Mouse (Mus musculus): ENCODE measurements around the gene Izumo1. TPM values are rescaled to one million over a fixed set of nuclear protein-coding genes. Genes with fewer than 3 reads are reported as not detected.
"Not testable (repeated sequence)": the region's sequence is repeated elsewhere in the genome, so short reads cannot be mapped to it uniquely, and the experiment has no call there.

Gene Izumo1
- total RNA-seq, 4 experiments from 2014 or later: 0.14 to 0.27 (median 0.22) TPM; not detected in 1

DNA sequence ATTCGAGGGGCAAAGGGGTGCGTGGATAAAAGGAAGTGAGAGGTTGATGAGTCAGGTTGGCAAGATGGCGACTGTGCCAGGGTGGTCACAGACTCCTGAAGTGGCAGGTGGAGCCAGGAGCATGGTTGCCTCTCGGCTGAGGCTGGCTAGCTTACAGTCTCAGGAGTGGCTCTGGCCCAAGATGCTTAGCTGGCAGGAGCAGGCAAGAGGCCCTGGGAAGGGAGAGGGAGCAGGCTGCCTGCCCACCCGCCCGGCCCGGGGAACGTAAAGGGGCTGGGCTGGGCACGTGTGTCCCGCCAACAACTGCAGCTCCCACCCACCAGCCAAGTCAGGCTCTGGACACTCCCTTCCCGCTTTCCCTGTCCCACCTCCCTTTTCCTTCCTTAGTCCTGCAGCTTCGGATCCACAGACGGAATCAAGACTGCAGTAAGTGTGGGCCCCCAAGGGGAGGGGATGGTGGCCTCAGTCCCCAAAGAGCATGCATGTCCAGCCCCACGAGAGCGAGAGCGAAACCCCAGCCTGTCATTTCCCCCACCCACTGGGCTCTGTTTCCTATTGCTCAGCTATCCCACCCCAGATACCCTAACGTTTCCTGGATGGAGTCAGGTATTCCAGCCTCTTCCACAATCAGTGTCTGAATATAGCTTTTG, 19.9 kb downstream of the Izumo1 start:
- no peak for DNase-seq (ENCODE audit: low spot score in 2 of 2)

- DNase-seq (ENCODE audit: low spot score in 2 of 2): no peak
Observed at GRCm38 (mm10) chr7:45642083-45642482, 20.5 kb downstream of the Izumo1 start.

DNA sequence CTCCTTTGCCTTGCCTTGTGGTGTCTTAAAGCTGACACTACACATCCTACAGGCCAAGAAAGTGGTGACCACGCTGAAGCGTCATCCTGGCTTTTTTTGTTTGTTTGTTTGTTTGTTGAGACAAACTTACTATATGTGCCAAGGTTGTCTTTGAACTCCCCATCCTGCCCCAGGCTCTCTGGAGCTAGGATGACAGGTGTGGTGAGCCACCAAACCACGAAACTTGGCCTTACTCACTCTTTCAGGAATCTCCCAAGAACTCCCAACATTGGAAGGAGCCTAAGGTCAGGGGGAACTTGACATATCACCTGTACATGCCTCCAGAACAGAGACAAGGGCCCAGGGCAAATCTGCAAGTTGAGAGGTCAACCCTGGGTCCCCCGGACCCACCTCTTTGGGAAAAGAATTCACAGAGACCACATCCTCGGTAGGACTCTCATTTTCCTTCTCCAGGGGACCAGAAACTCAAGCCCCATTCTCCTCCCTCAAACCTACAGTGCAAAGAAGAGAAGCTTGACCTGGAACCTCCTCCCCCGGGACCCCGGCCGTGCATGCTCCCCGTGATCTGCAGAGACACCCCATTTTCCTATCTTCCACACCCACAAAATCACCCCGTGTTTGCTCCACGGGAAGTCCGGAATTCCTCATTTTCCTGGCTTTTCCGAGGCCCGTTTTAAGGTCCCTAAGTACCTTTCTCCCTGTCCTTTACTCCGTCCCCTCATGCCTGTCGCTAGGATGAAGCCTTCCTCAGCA, 21.1 kb downstream of the Izumo1 start:
- no peak for DNase-seq (ENCODE audit: low spot score in 2 of 2)

DNA sequence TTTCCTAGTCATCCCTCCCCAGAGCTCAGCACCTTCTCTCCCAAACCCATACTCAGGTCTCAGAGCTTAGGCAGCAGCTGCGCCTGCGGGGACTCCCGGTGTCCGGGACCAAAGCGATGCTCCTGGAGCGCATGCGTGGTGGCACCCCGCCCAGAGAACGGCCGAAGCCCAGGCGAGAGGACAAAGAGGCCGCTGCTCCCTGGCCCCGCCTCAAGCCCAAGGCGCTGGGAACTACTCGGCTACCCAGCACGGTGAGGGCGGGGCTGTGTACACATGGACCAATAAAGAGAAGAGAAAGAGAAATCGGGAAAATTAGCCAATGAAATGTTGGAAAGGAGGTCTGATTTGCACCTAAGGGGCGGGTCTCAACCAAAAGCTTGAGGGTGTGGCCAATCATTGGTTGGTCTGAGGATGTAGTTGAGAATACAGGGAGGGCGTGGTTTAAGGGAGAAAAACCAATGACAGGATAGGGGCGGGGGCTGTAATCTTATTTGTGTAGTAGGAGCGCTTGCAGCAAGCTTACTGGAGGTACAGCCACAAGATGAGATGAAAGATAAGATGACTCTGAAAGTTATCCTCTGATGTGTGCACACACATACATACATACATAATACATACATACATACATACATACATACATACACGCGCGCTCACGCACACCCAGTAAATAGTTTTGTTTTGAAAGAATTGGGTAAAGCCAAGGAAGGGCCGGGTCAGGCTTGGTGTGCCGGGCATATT, 22.0 kb downstream of the Izumo1 start:
- DNase-seq (ENCODE audit: low spot score in 2 of 2): peak; percentile 90 to 94

GRCm38 (mm10) chr7:45644183-45644582, 22.6 kb downstream of the Izumo1 start:
- peak; percentile 64 to 72 for DNase-seq (ENCODE audit: low spot score in 2 of 2)

- DNase-seq (ENCODE audit: low spot score in 2 of 2): no peak
Observed at GRCm38 (mm10) chr7:45644872-45645590, 23.4 kb downstream of the Izumo1 start.

DNA sequence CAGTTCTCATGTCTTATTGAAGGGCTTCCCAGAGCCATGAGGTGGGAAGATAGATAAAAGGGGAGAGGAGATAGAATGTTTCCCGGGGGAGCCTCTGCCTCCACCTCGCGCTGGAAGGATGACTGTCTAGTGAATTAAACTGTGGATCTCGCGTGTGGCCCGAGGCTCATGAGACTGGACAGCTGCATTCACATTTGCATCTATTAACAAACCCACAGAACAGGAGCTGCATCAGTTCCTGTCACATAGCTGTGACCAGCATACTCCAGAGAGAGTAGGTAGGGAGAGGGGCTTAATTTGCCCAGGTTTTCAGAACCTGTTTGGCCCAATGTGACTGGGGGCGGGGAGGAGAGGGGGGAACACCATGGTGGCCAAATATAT, 24.0 kb downstream of the Izumo1 start:
- DNase-seq (ENCODE audit: low spot score in 2 of 2): no peak

DNA sequence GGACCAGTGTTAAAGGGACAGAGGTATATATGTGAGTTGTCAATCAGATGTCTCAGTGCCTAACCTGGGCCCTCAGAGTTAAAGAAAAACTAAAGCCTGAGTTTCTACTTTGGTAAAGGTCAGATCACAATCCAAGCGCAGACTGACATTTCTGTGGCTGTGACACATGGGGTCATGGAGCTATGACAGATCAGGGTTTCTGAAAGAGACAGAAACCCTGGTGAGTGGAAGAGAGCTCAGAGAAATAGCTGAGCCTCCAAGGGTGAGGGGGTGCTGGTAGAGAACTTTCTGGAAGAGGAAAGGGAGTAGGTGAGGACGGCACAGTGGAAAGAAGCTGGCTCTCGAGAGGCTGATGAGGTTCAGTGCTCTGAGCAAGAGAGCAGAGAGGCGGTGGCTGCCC, 25.1 kb downstream of the Izumo1 start:
- DNase-seq (ENCODE audit: low spot score in 2 of 2): no peak

DNA sequence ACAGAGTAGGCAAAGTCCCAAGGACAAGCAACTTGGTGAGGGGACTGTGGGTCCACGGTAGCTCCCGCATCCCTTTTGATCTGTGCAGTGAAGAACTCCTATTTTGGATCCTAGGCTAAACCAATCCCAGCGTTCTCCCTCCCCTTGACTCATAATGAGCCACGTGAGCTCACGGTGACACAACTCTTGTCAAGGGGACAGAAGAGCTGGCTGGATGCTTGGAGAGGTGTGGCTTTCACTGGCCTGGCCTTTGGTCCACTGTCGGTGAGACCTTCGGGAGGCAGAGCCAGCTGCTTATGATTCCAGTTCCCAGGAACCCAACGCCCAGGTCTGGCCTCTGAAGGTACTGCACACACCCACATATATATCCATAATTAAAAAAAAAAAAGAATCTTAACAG, 27.7 kb downstream of the Izumo1 start:
- DNase-seq (ENCODE audit: low spot score in 2 of 2): no peak

GRCm38 (mm10) chr7:45650484-45650883, 28.9 kb downstream of the Izumo1 start:
- not testable (repeated sequence) for DNase-seq (ENCODE audit: low spot score in 2 of 2)

- DNase-seq (ENCODE audit: low spot score in 2 of 2): no peak
Observed at GRCm38 (mm10) chr7:45654424-45655047, 32.9 kb downstream of the Izumo1 start.

DNA sequence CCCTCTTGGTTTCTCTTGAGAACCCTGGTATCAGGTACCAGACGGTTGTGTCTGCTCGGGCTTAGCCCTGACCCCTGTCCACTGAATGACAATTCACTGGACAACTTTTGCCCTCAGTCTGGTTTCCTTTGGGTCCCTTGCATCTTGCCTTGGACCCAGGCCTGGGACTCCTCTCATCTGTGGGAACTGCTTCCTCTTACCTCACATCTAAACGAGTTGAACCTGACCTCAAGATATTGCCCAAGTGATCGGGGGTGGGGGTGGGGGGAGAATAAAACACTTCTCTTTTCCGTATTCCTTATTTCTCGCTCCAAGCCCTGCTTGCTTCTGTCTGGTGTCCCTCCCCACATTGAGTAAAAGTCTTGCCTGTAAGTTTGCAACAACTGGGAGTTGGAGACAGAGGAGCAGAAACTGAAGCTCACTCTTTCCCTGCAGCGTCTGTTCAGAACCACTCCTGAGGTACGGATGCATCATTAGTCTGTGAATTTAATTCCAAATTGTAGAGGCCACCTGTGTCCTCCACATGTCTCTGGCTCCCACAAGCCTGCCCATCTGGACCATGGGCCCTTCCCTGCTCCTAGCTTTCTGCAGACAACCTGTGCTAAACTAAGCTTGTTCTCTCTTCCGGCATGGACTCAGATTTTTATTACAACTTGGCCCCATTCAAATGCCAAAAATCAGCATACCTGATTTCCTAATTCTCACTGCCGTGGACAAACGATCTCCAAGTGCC, 39.3 kb downstream of the Izumo1 start:
- no peak for DNase-seq (ENCODE audit: low spot score in 2 of 2)

GRCm38 (mm10) chr7:45661702-45662101, 40.1 kb downstream of the Izumo1 start:
- not testable (repeated sequence) for DNase-seq (ENCODE audit: low spot score in 2 of 2)

GRCm38 (mm10) chr7:45665303-45666138, 43.9 kb downstream of the Izumo1 start:
- no peak for DNase-seq (ENCODE audit: low spot score in 2 of 2)

DNA sequence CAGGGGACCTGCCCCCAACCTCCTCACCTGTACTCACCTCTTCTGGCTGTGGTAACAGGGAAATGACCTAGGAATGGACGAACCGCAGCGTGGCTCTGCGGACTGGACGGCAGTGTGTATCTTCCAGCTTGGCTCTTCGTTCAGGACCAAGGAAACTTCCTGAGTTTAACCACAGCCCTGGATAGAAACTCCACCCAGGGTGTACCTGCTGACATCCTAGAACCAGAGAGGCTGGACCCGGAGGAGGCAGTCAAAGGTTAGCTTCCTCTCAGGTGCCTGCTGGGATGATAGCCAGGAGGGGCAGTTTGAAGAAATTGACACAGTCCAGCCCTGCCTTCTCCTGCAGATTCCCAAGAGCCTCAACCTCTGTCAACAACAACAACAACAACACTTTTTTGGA, 44.5 kb downstream of the Izumo1 start, which contains the start of gene Fut2:
Gene Fut2 (minus strand): TSS at position 234 of the 400 bp plus-strand sequence.
- DNase-seq (ENCODE audit: low spot score in 2 of 2): no peak

GRCm38 (mm10) chr7:45667761-45668160, 46.1 kb downstream of the Izumo1 start:
- DNase-seq (ENCODE audit: low spot score in 2 of 2): peak in 1 of 2 experiments; percentile 55

- no peak for DNase-seq (ENCODE audit: low spot score in 2 of 2)
Observed at GRCm38 (mm10) chr7:45668921-45669320, 47.3 kb downstream of the Izumo1 start.

DNA sequence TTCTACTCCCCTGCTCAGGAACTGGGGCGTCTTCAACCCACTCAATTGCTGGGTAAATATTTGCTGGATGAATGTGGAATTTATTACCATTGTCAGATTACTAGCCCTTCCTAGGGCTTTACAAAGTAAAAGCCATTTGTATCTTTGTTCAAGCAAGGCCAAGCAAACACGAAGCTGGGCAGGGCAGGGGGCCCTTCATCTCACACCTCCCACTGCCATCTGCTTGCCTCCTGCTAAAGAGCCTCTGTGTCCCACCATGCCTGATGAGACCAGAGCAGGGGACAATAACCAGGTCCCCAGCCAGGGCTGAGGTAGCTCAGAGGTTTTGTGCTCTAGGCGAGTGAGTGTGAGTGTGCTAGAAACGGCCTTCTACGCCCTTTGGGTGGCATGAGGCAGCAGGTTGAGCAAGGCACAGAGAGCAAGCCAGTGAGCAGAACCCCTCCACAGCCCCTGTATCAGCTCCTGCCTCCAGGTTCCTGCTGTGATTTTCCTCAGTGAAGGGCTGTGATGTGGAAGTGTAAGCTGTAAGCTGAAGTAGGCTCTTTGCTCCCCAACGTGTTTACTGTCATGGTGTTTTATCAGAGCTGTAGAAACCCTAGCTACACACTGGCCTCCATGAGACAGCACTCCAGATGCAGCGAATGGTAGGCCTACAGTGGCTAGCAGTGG, 56.1 kb downstream of the Izumo1 start:
- no peak for DNase-seq (ENCODE audit: low spot score in 2 of 2)

Data from layer of hippocampus, adult 8-10 months (tissue).